In genomic region chr6:50180189-50180588, GRCm38 (mm10) we compare ENCODE assay signal across 13 mouse cellular contexts.
DNase-seq lines count a peak whose midpoint lies in the region; ATAC-seq and TF ChIP-seq lines count a peak whose summit lies in the region.
"Had no signal": no experiment of that assay in that cellular context is flagged by ENCODE, and none has a peak within 500 bp of the region (broad histone marks: within the 10 kb centered on the region; RNA-seq: fewer than 3 reads in every experiment).

No protein-coding gene starts in this region.

- no peaks in the 10 kb centered on the region for H3K27me3 ChIP-seq in heart, embryonic 11.5 days (ENCODE audit: control insufficient read depth, insufficient read depth, low read length)
- no peaks in the 10 kb centered on the region for H3K27me3 ChIP-seq in Patski
- H3K27me3 ChIP-seq: hindbrain, embryonic 12.5 days; midbrain, embryonic 13.5 days had no signal

- H3K4me3 ChIP-seq in heart, embryonic 11.5 days (ENCODE audit: low read depth, low read length) = no peak overlapping the region
- H3K4me3 ChIP-seq in lung, adult 2 months (replicated peaks; ENCODE audit: extremely low read depth, low read depth, low read length) = no peak overlapping the region
- H3K4me3 ChIP-seq: hindbrain, embryonic 12.5 days; midbrain, embryonic 13.5 days had no signal

- no peaks in the 10 kb centered on the region for H3K4me1 ChIP-seq in heart, embryonic 11.5 days (ENCODE audit: control insufficient read depth, insufficient read depth, low read length)
- H3K4me1 ChIP-seq in lung, adult 2 months (ENCODE audit: control insufficient read depth, insufficient read depth, low read length) = no peaks in the 10 kb centered on the region
- H3K4me1 ChIP-seq: hindbrain, embryonic 12.5 days; midbrain, embryonic 13.5 days had no signal

- no peak overlapping the region for H3K27ac ChIP-seq in heart, embryonic 11.5 days (ENCODE audit: low read depth, low read length)
- H3K27ac ChIP-seq: hindbrain, embryonic 12.5 days; midbrain, embryonic 13.5 days had no signal

- TF ChIP-seq POLR2A in lung, adult 2 months (IDR thresholded peaks at IDR 0.05; ENCODE audit: borderline replicate concordance, extremely low read depth, low read depth, low read length) = no peak

- no peak for TF ChIP-seq CTCF in lung, adult 2 months (IDR thresholded peaks at IDR 0.05; ENCODE audit: insufficient read depth, low read length)
- TF ChIP-seq CTCF in Patski (IDR thresholded peaks at IDR 0.05) = peak; percentile 58

- ATAC-seq in heart, embryonic 11.5 days (replicated peaks; ENCODE audit: insufficient number of reproducible peaks, low FRiP score, low TSS enrichment) = no peak
- ATAC-seq in Patski = no peak
- ATAC-seq: activated CD4-positive, CD25-positive, alpha-beta regulatory T cell, adult 4 months; forebrain, embryonic 16.5 days; midbrain, embryonic 13.5 days had no signal

- intact Hi-C loops in heart, postnatal 10 days (cut with DNase I) = loop anchor here (1.0 to 10.0 kb wide), 4 partner anchors 68 to 661 kb away; no protein-coding TSS in a partner anchor

- no peaks in the 10 kb centered on the region for H3K9me3 ChIP-seq in heart, embryonic 11.5 days (replicated peaks; ENCODE audit: control insufficient read depth, low read length)
- H3K9me3 ChIP-seq: hindbrain, embryonic 12.5 days; midbrain, embryonic 13.5 days had no signal

- peak; percentile 24 to 39 for DNase-seq in heart, postnatal 10 days
- peak; percentile 27 for DNase-seq in lung, postnatal 10 days
- no peak for DNase-seq in lung, adult 2 months
- DNase-seq in Patski (ENCODE audit: low read depth, low spot score) = no peak
- DNase-seq in retina, embryonic 14.5 days (ENCODE audit: low spot score) = peak; percentile 56
- no peak for DNase-seq in urinary bladder, postnatal 14 days (ENCODE audit: low spot score)
- DNase-seq: left cerebral cortex, postnatal 4 days; thymus, adult 2 months had no signal

- 76% methylated on average over 4 of the region's 4 CpGs for WGBS in heart, embryonic 11.5 days (ENCODE audit: insufficient replicate concordance)
- WGBS in lung, adult 2 months = 39% methylated on average over 4 of the region's 4 CpGs

- no peak overlapping the region for H3K9ac ChIP-seq in heart, embryonic 11.5 days (ENCODE audit: low read depth, low read length)
- H3K9ac ChIP-seq: hindbrain, embryonic 12.5 days; midbrain, embryonic 13.5 days had no signal

- in situ Hi-C loops in Patski (cut with MboI; ENCODE audit: low pct_unique_long_range_greater_than_20kb) = loop anchor here (5.0 to 10.0 kb wide), 4 partner anchors 68 to 665 kb away; partner anchors contain the start of gene Mpp6

- H3K4me2 ChIP-seq in heart, embryonic 11.5 days = no peak overlapping the region
- H3K4me2 ChIP-seq: hindbrain, embryonic 12.5 days; midbrain, embryonic 13.5 days had no signal

- CTCF ChIA-PET in Patski (lab: Charles Lee) = interaction anchor here (1.0 to 1.5 kb wide), 3 partner anchors 68 to 250 kb away, joined by 3 to 16 read pairs (median 4); no protein-coding TSS in a partner anchor

- no peaks in the 10 kb centered on the region; the same call in 1 of the 2 replicates for H3K36me3 ChIP-seq in heart, embryonic 11.5 days (ENCODE audit: control insufficient read depth, insufficient read depth, low read length)

- POLR2A ChIA-PET in Patski (lab: Charles Lee) = no interaction called here

Comparison
In these comparisons a context has a peak if more than half of its experiments do, and no peak if none do; other contexts are left out.
1. DNase-seq: peak in heart, postnatal 10 days (2 of 2), lung, postnatal 10 days (single experiment) and retina, embryonic 14.5 days (single experiment); none in lung, adult 2 months (single experiment), Patski (single experiment) and urinary bladder, postnatal 14 days (single experiment).